Mouse (Mus musculus) G1E-ER4 (cell line): ENCODE measurements around the gene Aifm1. TPM values are rescaled to one million over a fixed set of nuclear protein-coding genes. Genes with fewer than 3 reads are reported as not detected.

ENCODE experiments used
- GATA1 ChIP-seq: IDR thresholded peaks from one replicate; pipeline ENCODE4 v1.8.0; 2012; ENCODE audit warnings: low read length, inconsistent platforms
- polyA plus RNA-seq: library from polyadenylated mRNA; stranded (reverse); fragments of >175 nt; gene quantifications from 2 replicates; pipeline ENCODE4 v1.2.3, GENCODE M21; 2012

The Aifm1 gene
- polyA plus RNA-seq, 1 experiment: 7.3 TPM

DNA sequence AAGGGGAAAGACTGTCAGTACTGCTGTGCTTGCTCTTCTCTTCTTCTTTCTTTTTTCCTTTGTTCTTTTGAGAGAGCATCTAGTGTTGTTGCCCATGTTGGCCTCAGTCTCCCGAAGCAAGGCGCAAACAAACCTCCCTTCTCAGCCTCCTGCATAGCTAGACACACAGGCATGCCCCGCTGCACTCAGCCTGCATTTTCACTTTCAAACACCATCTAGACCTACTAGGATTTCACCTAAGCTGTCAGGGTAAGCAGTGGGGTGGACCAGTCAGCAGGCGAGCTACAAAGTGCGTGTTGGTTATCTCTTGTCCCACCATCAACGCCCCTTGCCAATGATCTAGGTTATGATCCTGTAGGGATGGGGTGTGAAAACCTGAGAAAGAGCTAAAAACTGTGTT is 71.8 kb downstream of the Aifm1 start:
- no peak for TF ChIP-seq GATA1

DNA sequence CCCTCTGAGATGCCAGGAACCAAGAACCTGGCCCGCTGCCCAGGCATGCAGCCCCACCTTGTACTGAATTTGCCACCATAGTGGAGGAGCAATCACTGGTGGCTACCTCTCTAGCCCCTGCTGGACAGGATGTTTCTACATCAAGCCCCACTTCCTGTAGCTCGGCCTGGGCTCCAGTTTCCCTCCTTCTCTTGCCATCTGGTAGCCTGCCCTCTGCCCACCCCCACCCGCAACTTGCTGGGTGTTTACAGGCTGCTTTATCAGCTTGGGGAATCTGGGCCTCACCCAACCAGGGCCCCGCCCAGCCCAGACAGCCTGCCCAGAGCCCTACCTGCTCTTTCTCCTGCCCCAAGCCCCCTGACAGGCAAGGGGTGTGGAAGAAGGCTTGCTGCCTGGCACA is 74.3 kb downstream of the Aifm1 start:
- no peak for TF ChIP-seq GATA1

DNA sequence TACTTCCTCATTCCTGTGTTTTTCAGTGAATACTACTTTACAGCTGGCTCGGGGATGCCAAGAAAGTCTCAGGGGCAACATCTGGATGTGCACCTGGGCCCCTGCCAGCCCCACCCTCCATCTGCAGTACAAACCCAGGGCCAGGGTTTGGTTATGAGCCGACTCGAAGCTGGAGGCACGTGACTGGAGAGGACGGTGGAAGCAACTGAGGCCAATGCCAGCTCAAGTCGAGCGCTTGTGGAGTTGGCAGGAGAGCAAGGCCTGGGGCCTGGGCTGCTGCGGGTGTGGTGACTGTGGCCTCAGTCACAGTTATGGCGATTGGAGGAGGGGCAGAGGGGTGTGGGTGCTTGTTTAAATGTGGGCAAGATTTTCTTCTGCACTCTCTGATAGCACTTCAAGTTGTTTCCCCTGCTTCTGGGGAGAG is 77.9 kb downstream of the Aifm1 start:
- no peak for TF ChIP-seq GATA1

DNA sequence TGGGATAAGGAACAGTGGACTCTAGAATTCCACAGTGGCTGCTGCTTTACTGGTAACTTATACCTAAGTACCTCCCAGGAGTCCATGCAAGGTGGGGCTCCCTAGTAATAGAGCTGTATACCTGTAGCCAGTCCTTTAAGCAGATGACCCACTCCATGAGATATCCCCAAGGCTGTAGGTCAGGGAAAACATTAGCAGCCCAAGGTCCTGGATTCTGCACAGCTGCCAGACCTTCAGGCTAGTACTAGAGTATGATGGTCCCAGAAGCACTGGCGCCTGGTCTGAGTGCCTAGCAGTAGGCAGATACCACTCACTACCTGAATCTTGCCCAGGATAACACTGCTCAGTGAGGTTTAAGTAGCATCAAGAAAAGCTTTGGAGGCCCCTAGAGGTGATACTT is 79.1 kb downstream of the Aifm1 start:
- TF ChIP-seq GATA1: no peak

DNA sequence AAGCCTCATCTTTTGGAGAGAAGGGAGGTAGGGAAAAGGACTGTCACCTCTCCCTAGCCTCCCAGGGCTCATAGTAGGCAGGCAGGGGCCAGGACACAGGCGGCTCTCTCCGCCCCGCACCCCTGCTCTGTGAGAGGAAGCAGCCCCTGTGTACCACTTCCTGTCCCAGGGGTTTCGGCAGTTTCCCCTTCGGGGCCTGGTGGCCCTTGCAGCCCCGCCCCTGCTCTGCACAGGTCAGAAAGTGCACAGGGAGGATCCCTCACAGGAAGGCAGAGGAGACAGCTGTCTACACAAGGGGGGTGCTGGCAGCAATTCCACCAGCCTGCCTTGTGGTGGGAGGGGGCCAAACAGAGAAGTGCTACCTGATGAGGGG is 79.8 kb downstream of the Aifm1 start:
- no peak for TF ChIP-seq GATA1

DNA sequence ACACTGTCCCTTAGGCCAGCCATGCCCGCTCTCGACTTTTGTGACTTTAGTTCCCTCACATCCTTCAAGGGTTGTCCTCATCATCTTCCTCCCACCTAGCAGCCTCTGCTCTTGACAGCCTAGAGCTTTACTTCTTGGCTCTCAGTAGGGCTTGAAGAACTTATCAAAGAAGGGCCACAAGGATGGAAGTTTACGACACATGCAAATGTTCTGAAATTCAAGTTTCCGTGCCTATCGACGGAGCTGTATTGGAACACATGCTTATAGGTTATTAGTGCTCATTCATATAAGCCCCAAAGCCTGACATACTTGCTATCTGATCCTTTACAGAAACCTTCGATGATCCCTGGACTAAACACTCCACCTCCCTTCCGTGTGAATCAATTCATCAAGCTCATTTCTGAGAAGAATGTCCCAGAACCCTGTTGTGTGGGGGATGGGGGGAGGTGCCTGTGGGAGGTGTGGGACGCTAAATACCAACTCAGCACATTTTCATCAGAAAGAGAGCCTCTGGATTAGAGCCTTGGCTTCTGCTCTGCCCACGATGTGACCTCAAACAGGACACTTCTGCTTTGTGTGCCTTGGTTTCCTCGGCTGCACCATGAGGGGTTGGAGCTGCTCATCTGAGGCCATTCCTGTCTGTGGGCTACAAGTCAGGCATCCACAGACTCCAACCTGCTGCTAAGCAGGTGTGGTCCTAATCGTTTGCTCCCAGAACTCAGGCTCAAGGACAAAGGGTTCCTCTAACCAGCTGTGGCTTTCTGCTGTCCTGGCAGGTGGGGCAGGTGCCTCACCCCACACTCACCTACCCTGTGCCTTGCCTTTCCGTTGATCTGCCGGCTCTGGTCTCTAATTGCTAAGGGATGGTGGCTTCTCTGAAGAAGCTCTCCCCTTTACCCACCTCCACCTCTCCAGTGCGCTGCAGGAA is 80.5 kb downstream of the Aifm1 start:
- TF ChIP-seq GATA1: no peak

DNA sequence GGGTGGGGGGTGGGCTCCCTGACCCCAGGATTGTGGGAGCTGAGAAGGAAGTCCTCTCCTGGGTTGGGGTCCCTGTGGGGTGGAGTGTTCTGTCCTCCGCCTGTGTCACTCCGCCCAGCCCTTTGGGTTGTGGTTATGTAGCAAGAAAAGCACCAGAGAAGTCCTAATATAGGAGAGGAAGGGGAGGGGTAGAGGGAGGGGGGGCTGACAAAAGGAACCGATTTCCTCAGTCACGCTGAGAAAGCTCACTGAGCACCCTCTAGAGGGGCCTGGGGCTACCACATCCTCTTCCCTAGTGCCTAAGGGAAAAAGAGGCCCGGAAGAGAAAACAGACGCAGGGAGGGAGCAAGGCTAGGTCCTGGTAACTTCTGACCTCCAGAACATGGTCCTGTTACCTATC is 83.8 kb downstream of the Aifm1 start:
- no peak for TF ChIP-seq GATA1

DNA sequence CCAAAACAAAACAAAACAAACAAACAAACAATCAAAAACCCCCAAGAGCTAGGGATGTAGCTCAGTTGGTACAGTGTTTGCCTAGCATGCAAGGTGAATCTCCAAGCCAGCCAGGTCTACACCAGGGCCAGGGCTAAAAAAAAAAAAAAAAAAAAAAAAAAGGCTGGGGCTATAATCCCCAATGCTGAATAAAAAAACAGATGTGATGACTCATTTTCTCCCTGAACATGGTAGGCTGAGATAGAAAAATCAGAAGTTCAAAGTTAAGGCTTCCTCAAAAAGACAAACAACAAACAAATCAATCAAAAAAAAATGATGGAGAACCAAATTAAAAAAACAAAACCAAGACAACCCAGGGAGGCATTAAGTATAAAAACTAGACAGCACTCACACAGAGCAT is 84.3 kb downstream of the Aifm1 start:
- TF ChIP-seq GATA1: no peak

DNA sequence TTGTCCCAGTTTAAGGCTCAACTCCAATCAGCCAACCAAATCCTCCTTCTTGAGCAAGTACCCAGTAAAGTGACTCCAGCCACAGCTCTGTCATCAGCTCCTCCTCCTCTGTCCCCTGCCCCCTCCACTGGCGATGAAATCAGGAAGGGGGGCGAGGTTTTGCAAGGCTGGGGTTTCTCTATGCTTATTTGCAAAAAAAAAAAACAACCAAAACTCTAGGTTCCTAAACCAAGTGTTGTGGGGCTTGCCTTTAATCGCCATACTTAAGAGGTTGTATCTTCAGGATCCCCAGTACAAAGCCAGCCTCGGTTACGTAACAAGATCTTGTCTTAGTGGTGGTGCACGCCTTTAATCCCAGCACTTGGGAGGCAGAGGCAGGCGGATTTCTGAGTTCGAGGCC is 84.7 kb downstream of the Aifm1 start:
- TF ChIP-seq GATA1: no peak

DNA sequence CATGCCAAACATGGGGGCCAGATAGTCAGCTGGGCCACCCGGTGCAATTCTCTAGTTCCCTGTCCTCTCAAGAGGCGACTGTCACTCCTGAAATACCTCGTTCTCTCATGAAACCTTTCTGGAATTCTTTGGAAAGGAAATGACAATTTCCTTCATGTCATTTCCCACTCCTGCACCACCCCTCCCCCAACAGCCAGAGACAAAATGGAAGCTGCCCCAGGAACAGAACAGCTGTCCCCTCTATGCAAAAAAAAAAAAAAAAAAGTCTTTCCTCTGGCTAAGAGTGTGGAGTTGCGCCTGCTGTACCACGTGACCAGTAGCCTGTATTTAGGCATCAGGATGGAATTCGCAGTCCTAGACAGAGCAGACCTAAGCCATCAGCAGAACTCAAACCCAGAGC is 85.1 kb downstream of the Aifm1 start:
- TF ChIP-seq GATA1: no peak

DNA sequence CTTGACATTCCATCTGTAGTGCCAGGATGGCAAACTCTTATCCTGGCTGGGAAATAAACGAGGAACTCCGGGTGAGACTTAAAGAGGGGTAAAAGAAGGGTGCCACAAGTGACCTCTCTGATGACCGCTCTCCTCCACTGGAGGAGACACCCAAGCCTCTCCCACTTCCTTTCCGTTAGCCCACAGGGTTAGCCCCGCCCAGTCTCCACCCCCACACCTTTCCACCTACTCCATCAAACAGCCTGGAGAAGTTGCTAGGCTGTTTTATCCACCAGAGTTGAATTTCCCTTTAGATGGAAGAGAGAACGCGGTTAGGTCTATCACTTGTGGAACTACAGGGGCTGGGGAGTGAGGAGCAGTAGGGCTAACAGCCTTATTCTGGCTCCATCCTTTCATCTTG is 88.1 kb downstream of the Aifm1 start:
- TF ChIP-seq GATA1: no peak

Other genes with a start within 250 kb of the Aifm1 start
- 1.5 and 2.1 TPM in 2 replicates for gene Bcorl1, start 172.2 kb downstream of the Aifm1 start, polyA plus RNA-seq
- 11.6 and 16.7 TPM in 2 replicates for gene Elf4, start 50.4 kb downstream of the Aifm1 start, polyA plus RNA-seq
- gene Rab33a, start 5.7 kb upstream of the Aifm1 start, polyA plus RNA-seq: 0.09 and 0.18 TPM in 2 replicates
- 0.32 and 1.1 TPM in 2 replicates for gene Zfp280c, start 80.9 kb upstream of the Aifm1 start, polyA plus RNA-seq
- not detected in 2 replicates for gene Slc25a14, start 109.8 kb upstream of the Aifm1 start, polyA plus RNA-seq
- gene Gpr119, start 160.9 kb upstream of the Aifm1 start, polyA plus RNA-seq: not detected in 2 replicates
- 12.4 and 13.1 TPM in 2 replicates for gene Rbmx2, start 181.4 kb upstream of the Aifm1 start, polyA plus RNA-seq